Mouse (Mus musculus): ENCODE data around the gene Sh3pxd2b.

DNA sequence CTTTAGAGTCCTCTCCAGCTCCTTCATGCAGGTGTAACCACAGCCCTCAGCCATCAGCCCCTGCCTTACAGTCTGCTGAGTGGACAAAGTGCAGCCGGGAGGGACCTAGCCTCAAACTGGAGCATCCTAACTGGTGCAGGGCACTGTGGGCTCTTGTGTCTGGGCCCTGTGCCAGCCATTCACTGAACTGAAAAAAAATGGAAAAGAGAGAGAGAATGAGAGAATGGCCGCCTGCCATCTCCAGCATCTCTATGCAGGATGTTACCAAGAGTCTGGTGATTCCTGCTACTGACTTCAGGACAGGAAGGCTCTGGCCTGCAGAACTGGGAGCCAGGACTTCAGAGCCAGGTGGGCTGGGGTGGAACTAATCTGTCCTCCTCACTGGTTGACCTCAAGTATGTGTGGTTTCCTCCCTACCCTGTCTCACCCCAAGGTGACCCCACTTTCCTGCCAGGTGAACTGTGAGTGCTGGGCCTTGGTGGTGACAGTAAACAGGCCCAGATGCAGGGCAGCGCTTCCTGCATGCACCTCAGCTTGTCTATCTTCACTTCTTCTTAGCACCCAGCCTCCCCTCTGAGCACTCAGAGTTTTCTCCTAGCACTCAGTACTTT is 16.1 kb downstream of the Sh3pxd2b start:
- TF ChIP-seq CTCF (IDR thresholded peaks at IDR 0.05; ENCODE audit: control insufficient read depth, insufficient read depth, insufficient read length) (no peak), MYOD1 (IDR thresholded peaks at IDR 0.05; ENCODE audit: control insufficient read depth, insufficient read length, low read depth) (no peak), FOSL1 (IDR thresholded peaks at IDR 0.05; ENCODE audit: insufficient read depth, low read length, poor library complexity, severe bottlenecking) (no peak), MAX (IDR thresholded peaks at IDR 0.05) (no peak)

Data from C2C12 (cell line).